Mouse (Mus musculus) embryonic fibroblast, embryonic 13.5 days (primary cell): ENCODE measurements around the gene Pcbp3.

ENCODE experiments used
- CTCF ChIP-seq: IDR thresholded peaks from 2 replicates; pipeline ENCODE4 v1.5.1; 2011; ENCODE audit warnings: mild to moderate bottlenecking, control low read depth, low read length, moderate library complexity, borderline replicate concordance; ENCODE audit not compliant: insufficient read depth
- POLR2A ChIP-seq: IDR thresholded peaks from 2 replicates; pipeline ENCODE4 v1.6.1; 2011; ENCODE audit warnings: low read depth, mild to moderate bottlenecking, control low read depth, low read length, moderate library complexity

DNA sequence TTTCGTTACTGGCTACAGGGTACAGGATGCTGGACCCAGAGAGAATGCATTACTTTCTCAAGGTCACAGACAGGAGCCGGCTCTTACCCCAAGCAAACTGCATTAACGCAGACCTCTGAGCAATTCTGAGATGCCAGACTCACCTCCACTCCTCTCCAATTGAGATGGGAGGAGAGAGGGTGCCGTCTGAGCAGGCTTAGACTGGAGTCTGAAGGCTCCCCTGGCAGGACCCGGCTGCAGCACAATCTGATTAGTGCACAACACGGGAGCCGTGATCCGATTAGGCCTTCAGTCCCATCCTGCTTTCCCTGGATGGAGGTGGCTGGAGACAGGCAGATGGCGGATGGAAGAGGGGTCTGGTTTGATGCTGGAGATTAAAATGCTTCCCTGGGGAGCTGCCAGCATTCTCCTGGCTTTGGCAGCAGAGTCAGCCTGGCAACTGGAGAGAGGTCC, 46.4 kb upstream of the Pcbp3 start:
- TF ChIP-seq CTCF: no peak
- TF ChIP-seq POLR2A: no peak
